Mouse (Mus musculus): Measurements from ENCODE around the gene Magi1.

Gene Magi1

DNA sequence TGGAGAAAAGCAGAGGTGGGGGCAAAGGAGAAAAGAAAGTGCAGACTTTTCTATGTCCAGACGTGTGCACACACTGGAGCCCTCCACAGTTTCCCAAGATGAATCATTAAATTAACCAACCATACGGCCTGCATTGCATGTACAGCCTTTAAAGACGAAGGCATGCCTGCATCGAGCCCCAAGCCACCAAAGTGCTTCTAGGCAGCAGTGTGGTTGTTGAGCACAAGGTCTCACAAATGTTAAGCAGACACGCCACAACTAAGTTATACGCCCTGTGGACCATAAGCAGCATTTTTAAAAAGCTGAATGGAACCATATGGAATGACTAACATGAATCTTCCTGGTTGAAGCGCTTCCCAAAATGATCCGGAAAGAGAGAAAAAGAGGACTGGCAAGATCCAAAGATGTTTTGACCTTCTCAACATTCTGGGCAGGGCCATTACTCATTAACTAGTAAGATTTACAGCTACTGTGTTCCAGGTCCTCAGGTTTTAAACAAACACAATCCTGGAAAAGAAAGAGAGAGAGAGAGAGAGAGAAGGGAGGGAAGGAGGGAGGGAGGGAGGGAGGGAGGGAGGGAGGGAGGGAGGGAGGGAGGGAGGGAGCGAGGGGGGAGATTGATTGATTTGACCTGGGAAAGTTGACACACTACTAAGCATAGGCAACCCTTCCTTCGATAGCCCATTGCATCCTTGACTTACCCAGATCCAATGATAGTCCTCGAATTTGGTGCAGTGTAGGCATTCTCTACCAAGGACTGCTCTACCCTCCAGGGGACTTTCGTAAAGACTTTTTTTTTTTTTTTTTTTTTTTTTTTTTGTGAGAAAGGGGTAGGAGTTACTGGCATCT, 26.5 kb downstream of the Magi1 start:
- DNase-seq (ENCODE audit: low read depth, low spot score) = no peak

DNA sequence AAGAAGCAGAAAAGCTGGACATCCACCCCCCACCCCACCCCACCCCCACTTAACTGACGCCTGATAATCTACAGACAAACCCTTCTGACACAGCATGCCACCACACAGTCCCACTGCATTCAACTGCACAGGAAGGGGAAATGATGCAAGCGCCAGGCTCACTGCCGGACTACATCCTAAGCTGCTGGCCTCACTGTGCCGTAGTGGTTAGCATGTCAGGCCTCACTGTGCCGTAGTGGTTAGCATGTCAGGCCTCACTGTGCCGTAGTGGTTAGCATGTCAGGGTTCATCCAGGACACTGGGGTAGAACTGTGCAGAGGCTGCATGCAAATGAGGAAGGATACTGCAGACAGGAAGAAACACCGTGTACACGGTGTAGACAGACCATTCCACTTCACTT, 29.8 kb downstream of the Magi1 start:
- no peak for DNase-seq (ENCODE audit: low read depth, low spot score)

GRCm38 (mm10) chr6:94251358-94251945, 32.3 kb downstream of the Magi1 start:
- no peak for DNase-seq (ENCODE audit: low read depth, low spot score)

DNA sequence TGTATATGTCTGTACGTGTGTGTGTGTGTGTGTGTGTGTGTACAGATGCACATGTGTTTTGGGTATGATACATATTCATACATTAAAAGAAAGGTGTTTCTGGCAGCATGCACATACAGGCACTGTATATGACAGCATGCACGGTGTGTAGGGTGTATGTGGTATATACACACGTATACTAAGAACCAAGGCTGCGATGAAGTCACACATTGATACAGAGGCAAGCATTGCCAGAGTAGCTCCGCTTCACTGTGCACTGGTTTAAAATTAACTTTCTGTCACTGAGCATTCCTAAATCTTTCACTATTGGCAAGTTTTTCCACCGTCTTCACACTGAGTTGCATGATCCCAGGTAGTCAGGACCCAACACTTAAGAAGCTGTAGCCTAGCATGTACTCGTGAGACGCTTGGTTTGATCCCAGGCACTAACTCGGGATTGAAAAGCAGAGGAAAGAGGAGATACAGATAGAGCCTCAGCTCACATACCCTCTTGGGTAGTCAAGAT, 34.4 kb downstream of the Magi1 start:
- no peak for DNase-seq (ENCODE audit: low read depth, low spot score)

- DNase-seq (ENCODE audit: low read depth, low spot score) = no peak
Measured at GRCm38 (mm10) chr6:94241251-94241650, 42.5 kb downstream of the Magi1 start.

- DNase-seq (ENCODE audit: low read depth, low spot score) = no peak
Measured at GRCm38 (mm10) chr6:94238643-94239042, 45.1 kb downstream of the Magi1 start.

DNA sequence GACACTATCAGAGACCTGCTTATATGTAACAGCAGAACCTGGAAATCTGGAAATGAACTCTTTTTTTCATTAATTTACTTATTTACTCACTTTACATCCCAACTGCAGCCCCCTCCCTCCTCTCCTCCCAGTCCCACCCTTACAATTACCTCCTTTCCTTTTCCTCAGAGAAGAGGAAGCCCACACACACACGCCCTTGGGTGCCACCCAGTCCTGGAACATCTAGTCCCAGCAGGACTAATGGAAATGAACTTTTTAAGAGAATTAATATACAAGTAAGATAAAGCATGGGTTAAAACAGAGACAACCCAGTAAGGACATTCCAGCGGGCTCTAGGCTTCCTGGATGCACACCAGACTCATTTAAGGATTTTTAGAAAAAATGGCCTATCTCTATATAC, 46.8 kb downstream of the Magi1 start:
- DNase-seq (ENCODE audit: low read depth, low spot score) = no peak

- DNase-seq (ENCODE audit: low read depth, low spot score) = no peak
Measured at GRCm38 (mm10) chr6:94232243-94232785, 51.4 kb downstream of the Magi1 start.

GRCm38 (mm10) chr6:94231831-94232230, 51.9 kb downstream of the Magi1 start:
- DNase-seq (ENCODE audit: low read depth, low spot score) = no peak

DNA sequence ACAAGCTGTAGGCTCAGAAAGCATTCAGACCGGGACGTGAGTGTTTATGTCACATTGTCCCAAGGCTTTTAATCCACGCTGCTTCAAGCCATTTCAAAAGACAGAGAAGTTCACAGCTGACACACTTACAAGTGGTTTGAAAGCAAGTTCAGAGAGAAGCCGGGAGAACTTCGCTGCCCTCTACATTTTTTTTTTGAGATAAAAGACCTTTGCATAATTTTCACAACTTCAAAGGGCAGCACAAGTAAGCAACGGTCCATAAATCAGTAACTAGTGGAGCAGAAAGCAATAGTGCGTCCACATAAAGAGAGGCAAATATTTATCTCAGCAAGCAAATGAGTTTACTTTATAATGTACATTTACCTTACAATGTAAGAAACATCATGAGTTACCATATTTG, 52.4 kb downstream of the Magi1 start:
- no peak for DNase-seq (ENCODE audit: low read depth, low spot score)

- DNase-seq (ENCODE audit: low read depth, low spot score) = no peak
Measured at GRCm38 (mm10) chr6:94230918-94231317, 52.8 kb downstream of the Magi1 start.

DNA sequence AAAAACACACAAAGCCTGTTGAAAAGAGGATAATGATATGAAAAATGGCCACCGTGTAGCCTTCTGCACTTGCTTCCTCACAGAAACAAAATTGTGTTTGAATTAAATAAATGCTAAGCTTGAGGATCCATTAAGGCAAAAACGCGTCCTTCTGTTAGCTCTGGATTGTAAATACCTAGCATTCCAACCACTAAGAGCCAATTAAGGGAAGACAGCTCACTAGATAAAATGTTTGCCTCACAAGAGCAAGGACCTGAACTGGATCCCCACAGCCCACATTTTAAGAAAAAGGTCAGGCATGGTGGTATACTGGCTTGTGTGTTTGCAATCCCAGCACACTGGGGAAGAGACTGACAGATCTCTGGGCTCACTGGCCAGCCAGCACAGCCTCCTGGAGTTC, 53.6 kb downstream of the Magi1 start:
- no peak for DNase-seq (ENCODE audit: low read depth, low spot score)

DNA sequence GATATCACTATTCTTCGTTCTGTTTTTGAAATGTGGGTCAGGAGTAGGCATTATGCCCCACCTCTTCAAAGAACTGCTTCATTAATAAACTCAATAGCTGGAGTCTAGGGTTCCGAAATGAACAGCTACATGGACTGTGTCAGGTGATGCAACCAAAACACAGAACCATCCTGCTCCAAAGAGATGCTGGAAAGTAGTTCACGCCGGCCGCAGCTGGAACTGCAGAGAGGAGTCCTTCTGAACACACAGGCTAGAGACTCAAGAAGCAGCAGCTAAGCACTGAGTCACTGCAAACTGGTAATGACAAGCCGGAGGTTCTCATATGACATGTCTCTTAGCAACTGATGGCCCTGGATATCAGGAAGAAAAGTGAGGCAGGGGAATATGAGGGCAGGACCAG, 57.5 kb downstream of the Magi1 start:
- DNase-seq (ENCODE audit: low read depth, low spot score) = no peak

DNA sequence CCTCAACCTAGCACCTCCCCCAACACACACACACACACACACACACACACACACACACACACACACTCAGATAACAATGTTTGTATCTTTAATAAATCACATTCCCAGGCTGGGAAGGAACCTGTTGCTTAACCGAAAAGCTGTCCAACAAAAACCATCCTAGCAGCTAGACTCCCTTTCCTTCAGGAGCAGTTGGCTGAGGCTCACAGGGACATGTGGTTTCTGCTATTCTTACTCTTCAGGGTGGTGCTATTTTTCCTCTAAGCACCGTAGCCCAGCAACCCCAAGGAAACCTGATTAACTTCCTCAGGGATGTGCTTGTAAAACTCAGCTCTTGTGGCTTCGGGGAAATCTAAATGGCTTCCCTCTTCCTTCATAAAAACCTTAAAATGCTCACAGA, 57.9 kb downstream of the Magi1 start:
- DNase-seq (ENCODE audit: low read depth, low spot score) = no peak

- DNase-seq (ENCODE audit: low read depth, low spot score) = no peak
Measured at GRCm38 (mm10) chr6:94225091-94225490, 58.6 kb downstream of the Magi1 start.

GRCm38 (mm10) chr6:94222253-94222652, 61.5 kb downstream of the Magi1 start:
- no peak for DNase-seq (ENCODE audit: low read depth, low spot score)

GRCm38 (mm10) chr6:94221750-94222149, 62.0 kb downstream of the Magi1 start:
- DNase-seq (ENCODE audit: low read depth, low spot score) = no peak

DNA sequence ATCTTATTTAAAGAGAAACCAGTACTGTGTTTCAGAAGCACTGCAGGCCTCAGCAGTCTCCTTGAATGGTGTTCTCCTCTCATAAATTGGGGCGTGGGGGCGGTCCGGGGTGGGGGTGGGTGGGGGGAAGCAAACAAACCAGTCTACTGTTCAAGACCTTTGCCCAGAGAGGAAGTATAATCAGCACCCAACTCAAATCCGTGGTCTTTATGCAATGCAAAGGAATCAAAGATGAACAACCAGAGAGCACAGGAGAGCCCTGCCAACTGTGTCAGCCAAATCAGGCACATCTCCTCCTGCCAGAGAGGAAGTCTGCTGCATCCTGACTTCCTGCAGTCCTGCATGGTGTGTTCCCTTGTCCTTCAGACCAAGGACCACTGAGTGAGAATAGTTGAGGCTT, 65.6 kb downstream of the Magi1 start:
- no peak for DNase-seq (ENCODE audit: low read depth, low spot score)

DNA sequence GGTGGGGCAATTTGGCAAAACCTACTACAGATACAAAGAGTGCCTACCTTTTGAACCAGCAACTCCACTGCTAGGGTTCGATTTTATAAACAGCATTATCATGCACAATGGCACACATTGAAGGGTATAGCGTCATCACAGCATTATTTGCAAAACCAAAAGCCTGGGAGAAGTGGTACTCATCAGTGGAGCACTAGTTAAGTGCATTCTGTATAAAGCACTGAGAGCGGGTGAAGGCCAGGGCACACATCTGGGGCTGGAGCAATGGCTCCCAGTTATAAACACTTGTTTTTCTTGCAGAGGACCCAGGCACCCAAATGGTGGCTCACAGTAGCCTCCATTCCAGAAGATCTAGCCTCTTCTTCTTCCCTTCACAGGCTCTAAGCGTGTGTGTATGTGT, 67.9 kb downstream of the Magi1 start:
- no peak for DNase-seq (ENCODE audit: low read depth, low spot score)

DNA sequence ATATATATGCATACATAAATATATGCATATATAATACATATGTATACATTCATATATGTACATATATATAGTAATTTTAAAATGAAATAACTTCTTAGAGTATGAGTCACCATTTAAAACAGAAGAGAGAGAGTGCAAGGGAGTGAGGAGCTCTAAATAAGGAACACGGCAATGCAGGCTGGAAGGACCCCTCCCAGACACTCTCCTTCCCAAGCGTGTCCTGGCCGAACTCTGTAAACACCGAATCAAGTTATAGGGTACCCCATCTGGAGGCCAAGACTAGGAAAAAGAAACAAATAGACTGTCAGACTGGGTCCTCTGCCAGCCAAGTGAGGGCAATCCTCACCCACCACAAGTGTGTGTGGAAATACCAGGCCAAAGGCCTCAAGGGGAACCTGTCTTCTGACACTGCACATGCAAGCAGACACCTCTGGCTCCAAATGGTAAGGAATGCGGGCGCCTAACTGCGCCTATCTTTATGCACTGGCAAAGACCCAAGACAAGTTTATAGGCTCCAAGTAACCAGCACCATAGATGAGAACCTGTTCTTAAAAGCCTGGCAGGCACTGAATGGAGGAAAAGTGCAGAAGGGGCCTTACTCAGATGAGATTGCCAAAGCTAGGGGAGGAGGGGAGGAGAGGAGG, 68.7 kb downstream of the Magi1 start:
- no peak for DNase-seq (ENCODE audit: low read depth, low spot score)

GRCm38 (mm10) chr6:94205926-94206325, 77.8 kb downstream of the Magi1 start:
- DNase-seq (ENCODE audit: low read depth, low spot score) = no peak

DNA sequence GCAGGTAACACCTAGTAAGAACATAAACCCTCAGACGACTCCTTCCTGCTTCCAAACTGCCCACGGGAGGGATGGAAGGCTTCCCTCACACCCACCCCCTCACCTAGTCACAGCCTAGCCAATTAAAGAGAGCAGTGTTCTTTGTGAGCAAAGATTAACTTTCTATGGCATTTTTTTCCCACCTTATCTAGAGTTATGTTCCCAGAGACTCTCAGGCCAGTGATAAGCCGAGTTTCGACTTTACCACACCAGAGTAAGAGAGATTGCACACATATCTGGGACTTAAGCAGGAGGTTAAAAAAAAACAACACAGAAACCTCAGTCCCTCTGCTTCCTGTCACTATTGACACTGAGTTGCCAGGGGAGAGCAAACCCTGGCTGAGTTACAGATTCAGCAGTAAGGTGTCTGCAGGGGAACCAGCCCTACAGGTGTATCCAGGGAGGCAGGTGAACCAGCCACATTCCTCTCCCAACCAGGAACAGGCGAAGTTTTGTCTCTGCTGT, 80.0 kb downstream of the Magi1 start:
- no peak for DNase-seq (ENCODE audit: low read depth, low spot score)

Measured in retina, adult 2 months (tissue).